Mouse (Mus musculus) forebrain, embryonic 11.5 days (tissue): ENCODE results near the gene Lrp10. TPM values are rescaled to one million over a fixed set of nuclear protein-coding genes. Genes with fewer than 3 reads are reported as not detected.

Experiments
- ATAC-seq: fragments of 200-750 bp; cut with Nextera tagmentation; replicated peaks from 2 replicates; pipeline ENCODE4 v1.8.0; 2017; ENCODE audit warnings: moderate TSS enrichment; ENCODE audit not compliant: low FRiP score
- DNase-seq: peaks from one replicate; pipeline ENCODE4 v3.0.0-alpha.2; 2017; ENCODE audit warnings: low spot score
- H3K27ac ChIP-seq: fragments of 300-500 bp; sonication (generic); 2 replicates; pipeline ENCODE4 v1.5.1; 2014; ENCODE audit warnings: low read depth, low read length
- H3K27me3 ChIP-seq: fragments of 300-500 bp; sonication (generic); 2 replicates; pipeline ENCODE4 v1.6.1; 2014; ENCODE audit warnings: mild to moderate bottlenecking, low read length, mixed read lengths; ENCODE audit not compliant: control insufficient read depth, insufficient read depth
- H3K36me3 ChIP-seq: fragments of 300-500 bp; sonication (generic); 2 replicates; pipeline ENCODE4 v1.6.1; 2014; ENCODE audit warnings: mild to moderate bottlenecking, low read length, moderate library complexity, mixed read lengths; ENCODE audit not compliant: control insufficient read depth, insufficient read depth
- H3K4me1 ChIP-seq: fragments of 300-500 bp; sonication (generic); replicated peaks from 2 replicates; pipeline ENCODE4 v1.6.1; 2014; ENCODE audit warnings: low read length, mixed read lengths; ENCODE audit not compliant: control insufficient read depth, insufficient read depth
- H3K4me2 ChIP-seq: fragments of 300-500 bp; sonication (generic); 2 replicates; pipeline ENCODE4 v1.6.1; 2014; ENCODE audit warnings: low read depth, mild to moderate bottlenecking, low read length, moderate library complexity, mixed read lengths; ENCODE audit not compliant: severe bottlenecking
- H3K4me3 ChIP-seq: fragments of 300-500 bp; sonication (generic); 2 replicates; pipeline ENCODE4 v1.5.1; 2014; ENCODE audit warnings: low read depth, low read length
- H3K9ac ChIP-seq: fragments of 300-500 bp; sonication (generic); 2 replicates; pipeline ENCODE4 v1.6.1; 2014; ENCODE audit warnings: low read length
- H3K9me3 ChIP-seq: fragments of 300-500 bp; sonication (generic); 2 replicates; pipeline ENCODE4 v1.6.1; 2016; ENCODE audit warnings: low read length, mixed read lengths; ENCODE audit not compliant: control insufficient read depth
- WGBS: fragments of 180-500 bp; shearing (Covaris S2); extraction: QIAGEN DNeasy Blood & Tissue Kit; methylation state at CpG from one replicate; pipeline ENCODE4 v1.1.7; 2014; 5-methylcytosine and 5-hydroxymethylcytosine counted together
- polyA plus RNA-seq: library from polyadenylated mRNA; unstranded; fragments of >200 nt; fragmentation: Nextera tagmentation; extraction: Ambion mirVana; gene quantifications from 2 replicates; pipeline ENCODE4 v1.2.1, GENCODE M21; 2014

Lrp10 gene
- polyA plus RNA-seq, 1 experiment from 2014 or later = 28.8 TPM

DNA sequence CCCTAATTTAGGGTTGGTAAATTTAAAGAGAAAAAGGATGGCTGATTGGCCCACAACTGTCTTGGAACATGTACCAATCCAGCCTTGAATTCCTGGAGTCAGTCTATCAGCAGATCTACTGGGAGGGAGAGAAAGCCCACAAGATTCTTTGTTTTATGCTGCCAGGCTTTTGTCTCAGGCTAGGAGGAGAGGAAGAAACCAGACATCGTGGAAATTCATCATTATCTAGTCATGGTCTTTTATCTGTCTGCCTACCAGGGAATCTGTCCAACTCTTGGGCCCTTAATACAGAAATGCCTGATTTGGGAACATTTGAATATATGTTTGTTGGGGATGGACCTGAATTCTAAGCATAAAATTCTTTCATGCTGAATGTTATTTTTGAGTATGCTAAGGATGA, 38.4 kb upstream of the Lrp10 start:
- H3K36me3 ChIP-seq = no peaks in the 10 kb centered on the region
- no peaks in the 10 kb centered on the region for H3K27me3 ChIP-seq
- no peak overlapping the region for H3K9ac ChIP-seq
- no peak for ATAC-seq
- H3K4me2 ChIP-seq = no peak overlapping the region; the same call in 1 of the 2 replicates
- no peaks in the 10 kb centered on the region for H3K9me3 ChIP-seq
- no peak overlapping the region for H3K27ac ChIP-seq
- no peak overlapping the region for H3K4me3 ChIP-seq
- H3K4me1 ChIP-seq = peaks cover 6% of the 10 kb centered on the region
- WGBS = 93% methylated on average over 1 of the region's 1 CpGs
- no peak for DNase-seq

DNA sequence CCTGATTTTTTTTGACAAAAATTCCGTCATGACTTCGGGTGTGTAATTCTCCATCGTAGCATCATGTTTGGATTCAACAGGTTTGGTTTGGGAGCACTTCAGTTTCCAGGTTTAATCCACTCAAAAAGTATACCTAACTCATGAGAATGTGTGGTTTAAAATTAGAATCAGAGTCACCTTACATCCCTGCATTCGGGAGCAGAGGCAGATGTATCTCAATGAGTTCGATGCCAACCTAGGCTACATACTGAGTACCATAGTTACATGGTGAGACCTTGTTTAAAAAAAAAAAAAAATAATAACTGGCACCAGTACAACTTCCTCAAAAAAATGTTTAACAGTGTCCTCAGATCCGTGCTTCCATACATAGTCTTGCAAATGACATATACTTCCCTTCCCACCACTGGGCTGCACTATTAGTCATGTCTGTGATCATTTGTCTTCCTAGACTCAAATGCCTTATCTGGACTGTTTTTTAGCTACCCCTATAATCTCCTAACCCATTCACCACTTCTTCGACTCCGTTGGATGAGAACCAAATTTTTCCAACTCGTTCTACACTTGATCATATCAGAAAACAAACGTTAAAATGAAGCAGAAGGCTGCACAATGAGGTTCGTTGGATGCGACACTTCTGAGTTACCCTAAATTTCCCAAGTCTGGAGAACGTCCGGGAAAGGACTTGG, 37.8 kb upstream of the Lrp10 start:
- H3K27ac ChIP-seq = peak overlapping the region; percentile 75
- H3K9ac ChIP-seq = peak overlapping the region; percentile 90
- H3K4me3 ChIP-seq = peak overlapping the region; percentile 88
- 34% methylated on average over 14 of the region's 14 CpGs for WGBS
- peak overlapping the region; percentile 67 for H3K4me2 ChIP-seq
- H3K36me3 ChIP-seq = no peaks in the 10 kb centered on the region
- no peak for ATAC-seq
- peaks cover 11% of the 10 kb centered on the region for H3K4me1 ChIP-seq
- no peaks in the 10 kb centered on the region for H3K27me3 ChIP-seq
- no peaks in the 10 kb centered on the region for H3K9me3 ChIP-seq
- DNase-seq = no peak

DNA sequence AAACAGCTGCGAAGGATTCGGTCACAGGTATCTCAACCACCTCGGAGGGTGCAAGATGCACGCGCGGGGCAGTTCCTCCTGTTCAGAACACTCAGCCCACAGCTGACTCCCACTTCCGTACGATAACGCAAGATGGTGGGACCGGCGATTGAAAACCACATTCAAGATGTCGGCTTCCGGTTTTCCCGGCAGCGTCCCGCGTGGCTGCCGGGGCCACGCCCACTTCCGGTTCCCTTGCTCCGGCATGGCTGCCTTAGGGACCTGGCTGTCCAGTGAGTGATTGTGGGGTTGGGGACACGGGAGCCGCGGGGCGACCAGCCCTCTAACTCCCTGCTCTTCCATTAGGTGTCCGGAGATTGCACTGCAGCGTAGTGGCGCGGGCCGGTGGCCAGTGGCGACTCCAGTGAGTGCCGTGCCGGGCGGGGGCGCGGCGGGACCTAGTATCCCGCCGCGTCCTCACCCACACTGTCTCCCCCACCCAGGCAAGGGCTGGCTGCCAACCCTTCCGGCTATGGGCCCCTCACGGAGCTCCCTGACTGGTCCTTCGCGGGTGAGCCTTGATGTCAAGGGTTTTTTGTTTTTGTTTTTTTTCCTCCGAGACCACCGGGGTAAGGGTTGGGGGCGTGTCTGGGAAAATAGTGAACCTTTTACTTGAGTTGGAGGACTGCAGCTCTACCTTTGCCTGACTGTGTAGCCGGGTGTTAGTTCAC, 37.1 kb upstream of the Lrp10 start, which contains the start of gene Mrpl52:
Gene Mrpl52, plus strand, starts transcription at position 221 of the 710 bp plus-strand sequence.
- peak within 1 kb of the TSS; percentile 88 for H3K4me3 ChIP-seq
- H3K27ac ChIP-seq = peak within 1 kb of the TSS; percentile 75
- WGBS = under 1% methylated on average over 47 of the region's 48 CpGs
- H3K9ac ChIP-seq = peak within 1 kb of the TSS; percentile 90
- ATAC-seq (peak; percentile 83), DNase-seq (peak; percentile 95)
- H3K36me3 ChIP-seq = no peaks in the 10 kb centered on the region
- H3K9me3 ChIP-seq = no peaks in the 10 kb centered on the region
- H3K4me1 ChIP-seq = peaks cover 11% of the 10 kb centered on the region
- no peaks in the 10 kb centered on the region for H3K27me3 ChIP-seq
- peak within 1 kb of the TSS; percentile 67 for H3K4me2 ChIP-seq

DNA sequence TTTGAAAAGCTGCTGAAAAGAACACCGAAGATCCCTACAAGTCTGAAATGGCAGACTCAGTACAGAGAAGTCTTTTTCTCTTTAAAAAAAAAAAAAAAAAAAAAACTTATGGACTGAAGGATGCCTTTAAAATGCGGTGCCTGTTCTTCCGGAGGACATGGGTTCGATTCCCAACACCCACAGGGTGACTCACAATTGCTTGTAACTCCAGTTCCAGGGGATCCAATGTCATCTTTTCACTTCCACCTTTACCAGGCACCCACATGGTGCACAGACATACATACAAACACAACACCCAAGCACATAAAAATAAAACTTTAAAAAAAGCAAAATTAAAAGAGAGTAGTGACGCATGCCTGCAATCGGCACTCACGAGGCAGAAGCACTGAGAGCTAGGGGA, 36.2 kb upstream of the Lrp10 start:
- no peaks in the 10 kb centered on the region for H3K9me3 ChIP-seq
- H3K27ac ChIP-seq = no peak overlapping the region
- peak overlapping the region; percentile 67; the same call in 1 of the 2 replicates for H3K4me2 ChIP-seq
- H3K27me3 ChIP-seq = no peaks in the 10 kb centered on the region
- ATAC-seq = no peak
- H3K4me3 ChIP-seq = peak overlapping the region; percentile 88; the same call in 1 of the 2 replicates
- H3K9ac ChIP-seq = no peak overlapping the region; the same call in 1 of the 2 replicates
- WGBS = 96% methylated on average over 7 of the region's 7 CpGs
- H3K4me1 ChIP-seq = peaks cover 12% of the 10 kb centered on the region
- no peaks in the 10 kb centered on the region for H3K36me3 ChIP-seq
- no peak for DNase-seq

DNA sequence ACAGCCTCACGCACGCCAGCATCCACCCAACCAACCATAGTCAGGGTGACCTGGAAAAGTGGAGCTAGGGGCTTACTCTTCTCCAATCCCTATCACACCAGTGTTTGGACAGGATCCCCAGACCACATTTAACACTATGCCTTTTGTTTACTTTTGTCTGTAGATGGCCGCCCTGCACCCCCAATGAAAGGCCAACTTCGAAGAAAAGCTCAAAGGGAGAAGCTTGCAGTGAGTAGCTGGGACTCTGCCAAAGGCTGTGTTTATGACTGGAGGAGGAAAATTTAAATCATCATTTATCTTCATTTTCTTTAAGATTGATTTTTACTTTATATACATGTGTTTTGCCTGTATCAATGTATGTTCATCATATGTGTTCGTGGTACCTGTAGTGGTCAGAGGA, 35.5 kb upstream of the Lrp10 start:
- DNase-seq (no peak), ATAC-seq (no peak)
- Histone ChIP-seq H3K4me1 (peaks cover 20% of the 10 kb centered on the region), H3K9ac (no peak overlapping the region), H3K27me3 (no peaks in the 10 kb centered on the region), H3K9me3 (no peaks in the 10 kb centered on the region), H3K27ac (no peak overlapping the region), H3K4me2 (no peak overlapping the region), H3K4me3 (no peak overlapping the region), H3K36me3 (no peaks in the 10 kb centered on the region)
- 93% methylated on average over 5 of the region's 5 CpGs for WGBS

DNA sequence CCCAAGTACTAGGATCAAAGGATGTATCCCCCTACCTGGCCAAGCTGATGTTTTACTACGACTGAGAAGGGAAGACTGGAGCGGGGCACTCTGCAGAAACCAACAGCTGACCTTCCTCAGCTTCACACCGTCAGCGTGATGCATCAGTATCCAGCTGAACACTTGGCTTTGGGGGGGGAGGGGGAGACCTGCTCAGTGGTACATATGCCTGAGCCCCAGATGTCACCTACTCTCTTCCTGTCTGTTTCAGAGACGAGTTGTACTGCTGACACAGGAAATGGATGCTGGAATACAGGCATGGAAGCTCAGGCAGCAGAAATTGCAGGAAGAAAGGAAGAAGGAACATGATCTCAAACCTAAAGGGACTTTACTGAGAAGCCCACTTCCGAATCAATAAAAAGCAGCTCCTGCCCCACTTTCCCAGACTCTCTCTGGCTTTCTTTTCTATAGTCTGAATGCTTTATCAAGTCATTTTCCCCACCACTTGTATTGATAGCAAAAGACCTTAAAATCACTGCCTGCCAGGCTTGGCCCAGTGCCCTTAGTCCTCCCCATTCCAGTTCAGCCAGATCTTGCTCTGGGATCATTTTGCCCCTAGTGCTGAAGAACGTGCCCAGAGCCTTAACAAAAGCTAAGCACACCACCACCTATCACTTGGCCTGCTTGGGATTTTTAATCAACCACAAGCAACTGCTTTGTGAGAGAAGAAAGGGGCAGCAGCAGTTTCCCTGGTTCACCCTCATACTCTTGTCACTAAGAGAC, 34.4 kb upstream of the Lrp10 start:
- no peaks in the 10 kb centered on the region for H3K27me3 ChIP-seq
- ATAC-seq (no peak), DNase-seq (no peak)
- no peaks in the 10 kb centered on the region for H3K9me3 ChIP-seq
- 75% methylated on average over 7 of the region's 7 CpGs for WGBS
- no peaks in the 10 kb centered on the region for H3K36me3 ChIP-seq
- H3K27ac ChIP-seq = no peak overlapping the region
- peaks cover 24% of the 10 kb centered on the region for H3K4me1 ChIP-seq
- peak overlapping the region; percentile 75; the same call in 1 of the 2 replicates for H3K9ac ChIP-seq
- no peak overlapping the region for H3K4me3 ChIP-seq
- peak overlapping the region; percentile 5; the same call in 1 of the 2 replicates for H3K4me2 ChIP-seq

DNA sequence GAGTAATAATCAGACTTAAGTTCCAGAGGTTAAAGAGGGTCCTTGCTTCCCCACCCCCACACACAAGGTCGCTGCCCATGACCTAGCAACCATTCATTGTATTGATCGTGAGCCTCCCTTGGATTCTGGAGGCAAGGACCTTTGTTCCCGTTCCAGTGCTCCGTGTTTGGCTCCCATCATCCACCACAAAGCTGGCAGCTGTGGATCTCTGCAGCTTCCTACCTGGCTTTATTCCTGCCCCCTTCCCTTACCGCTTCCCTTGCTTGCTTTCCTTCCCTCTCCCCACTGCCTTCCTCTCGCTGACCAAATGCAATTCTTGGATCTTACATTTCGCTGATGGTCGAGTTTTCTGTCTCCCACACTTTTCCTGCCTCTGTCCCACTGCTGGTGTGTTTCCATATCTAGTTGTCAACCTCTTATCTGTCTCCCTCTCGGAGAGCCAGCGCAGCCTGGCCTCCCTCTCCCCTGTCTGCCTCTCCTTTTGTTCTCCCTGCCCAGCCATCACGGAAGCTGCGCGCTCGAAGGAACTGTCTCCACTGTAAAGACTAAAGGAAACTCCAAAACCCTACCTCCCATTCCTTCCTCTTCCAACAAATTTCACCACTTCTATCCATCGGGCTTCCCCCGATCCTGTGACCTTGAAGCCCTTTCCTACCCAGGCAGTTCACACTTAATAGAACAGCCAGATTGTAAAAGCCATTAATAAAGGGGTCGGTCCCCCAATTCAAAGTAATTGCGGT, 33.4 kb upstream of the Lrp10 start:
- Histone ChIP-seq H3K4me1 (peaks cover 24% of the 10 kb centered on the region), H3K9me3 (no peaks in the 10 kb centered on the region), H3K27ac (peak overlapping the region; percentile 77), H3K36me3 (no peaks in the 10 kb centered on the region), H3K9ac (peak overlapping the region; percentile 75), H3K4me2 (peak overlapping the region; percentile 69), H3K27me3 (no peaks in the 10 kb centered on the region), H3K4me3 (peak overlapping the region; percentile 49)
- 3% methylated on average over 18 of the region's 18 CpGs for WGBS
- ATAC-seq (0 out of 2 replicates have a peak, but pooled peaks have one; percentile 19), DNase-seq (no peak)
